Mouse (Mus musculus) liver, adult 2 months (tissue): ENCODE results near the gene Rhoq. TPM values are rescaled to one million over a fixed set of nuclear protein-coding genes. Genes with fewer than 3 reads are reported as not detected.
A peak's percentile ranks its signal among the peaks of the same experiment; 100 is the strongest.

ENCODE experiments used
- DNase-seq: peaks from one replicate; pipeline ENCODE4 v3.0.0-alpha.2; 2011; ENCODE audit warnings: low read depth, low spot score; ENCODE audit errors: extremely low read depth
- H3K27ac ChIP-seq: fragments of 200-500 bp; replicated peaks from 2 replicates; pipeline ENCODE4 v1.5.1; 2012; ENCODE audit warnings: low read depth, mild to moderate bottlenecking, control low read depth, inconsistent platforms, low read length; ENCODE audit not compliant: insufficient read depth
- H3K27me3 ChIP-seq: fragments of 200-500 bp; 2 replicates; pipeline ENCODE4 v1.6.1; 2012; ENCODE audit warnings: mild to moderate bottlenecking, moderate library complexity, low read length, inconsistent platforms; ENCODE audit not compliant: control insufficient read depth, insufficient read depth
- H3K36me3 ChIP-seq: fragments of 200-500 bp; 2 replicates; pipeline ENCODE4 v1.6.1; 2012; ENCODE audit warnings: low read length, inconsistent platforms; ENCODE audit not compliant: control insufficient read depth, insufficient read depth
- H3K4me1 ChIP-seq: fragments of 200-500 bp; 2 replicates; pipeline ENCODE4 v1.6.1; 2011; ENCODE audit warnings: low read length; ENCODE audit not compliant: control insufficient read depth, insufficient read depth
- H3K4me3 ChIP-seq: fragments of 200-500 bp; 2 replicates; pipeline ENCODE4 v1.5.1; 2011; ENCODE audit warnings: low read depth, mild to moderate bottlenecking, control low read depth, low read length, moderate library complexity; ENCODE audit not compliant: insufficient read depth
- H3K79me2 ChIP-seq: fragments of 200-500 bp; 2 replicates; pipeline ENCODE4 v1.6.1; 2012; ENCODE audit warnings: inconsistent platforms, mild to moderate bottlenecking, low read length, moderate library complexity; ENCODE audit not compliant: control insufficient read depth, insufficient read depth
- H3K9ac ChIP-seq: fragments of 200-500 bp; 2 replicates; pipeline ENCODE4 v1.6.1; 2012; ENCODE audit warnings: low read depth, mild to moderate bottlenecking, control low read depth, inconsistent platforms, low read length
- CTCF ChIP-seq: fragments of 200-500 bp; IDR thresholded peaks from 2 replicates; pipeline ENCODE4 v1.5.1; 2011; ENCODE audit warnings: low read depth, low read length, control low read depth
- POLR2A ChIP-seq: fragments of 200-500 bp; IDR thresholded peaks from 2 replicates; pipeline ENCODE4 v1.6.1; 2011; ENCODE audit warnings: low read length, control low read depth; ENCODE audit not compliant: insufficient read depth; ENCODE audit errors: extremely low read depth
- WGBS: fragments of 180-500 bp; shearing (Covaris S2); methylation state at CpG from one replicate; pipeline ENCODE4 v1.1.7; 2018; 5-methylcytosine and 5-hydroxymethylcytosine counted together
- polyA plus RNA-seq: library from polyadenylated mRNA; depleted of rRNA; stranded (reverse); fragments of >200 nt; gene quantifications from 2 replicates; pipeline ENCODE4 v1.2.3, GENCODE M21; 2012
- total RNA-seq: library from RNA; depleted of rRNA; stranded (reverse); fragments of >200 nt; gene quantifications from 2 replicates; pipeline ENCODE4 v1.2.3, GENCODE M21; 2014

Rhoq gene
- total and polyA plus RNA-seq, 2 experiments = 3.2 to 5.2 TPM

DNA sequence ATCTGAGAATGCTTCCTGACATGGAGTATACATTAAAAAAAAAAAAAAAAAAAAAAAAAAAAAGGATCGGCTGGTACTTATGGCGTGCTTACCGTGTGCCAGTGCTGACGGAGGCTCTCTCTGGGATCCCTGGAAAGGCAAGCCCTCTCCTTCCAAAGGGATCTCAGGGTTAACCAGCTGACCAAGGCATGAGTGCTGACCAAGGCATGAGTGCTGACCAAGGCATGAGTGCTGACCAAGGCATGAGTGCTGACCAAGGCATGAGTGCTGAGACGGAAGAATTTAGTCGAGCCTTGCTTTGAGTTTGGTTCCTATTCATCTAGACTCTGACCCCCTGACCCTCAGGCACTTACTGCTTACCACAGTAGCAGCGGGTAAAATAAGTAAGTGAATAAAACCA lies 24.2 kb upstream of the Rhoq start:
- Histone ChIP-seq H3K27ac (no peak overlapping the region), H3K36me3 (no peaks in the 10 kb centered on the region), H3K4me3 (no peak overlapping the region), H3K4me1 (peaks cover 2% of the 10 kb centered on the region; the same call in 1 of the 2 replicates), H3K9ac (no peak overlapping the region), H3K27me3 (no peaks in the 10 kb centered on the region), H3K79me2 (no peaks in the 10 kb centered on the region)
- 74% methylated on average over 7 of the region's 7 CpGs for WGBS
- DNase-seq = no peak
- TF ChIP-seq POLR2A = no peak
- TF ChIP-seq CTCF = no peak

DNA sequence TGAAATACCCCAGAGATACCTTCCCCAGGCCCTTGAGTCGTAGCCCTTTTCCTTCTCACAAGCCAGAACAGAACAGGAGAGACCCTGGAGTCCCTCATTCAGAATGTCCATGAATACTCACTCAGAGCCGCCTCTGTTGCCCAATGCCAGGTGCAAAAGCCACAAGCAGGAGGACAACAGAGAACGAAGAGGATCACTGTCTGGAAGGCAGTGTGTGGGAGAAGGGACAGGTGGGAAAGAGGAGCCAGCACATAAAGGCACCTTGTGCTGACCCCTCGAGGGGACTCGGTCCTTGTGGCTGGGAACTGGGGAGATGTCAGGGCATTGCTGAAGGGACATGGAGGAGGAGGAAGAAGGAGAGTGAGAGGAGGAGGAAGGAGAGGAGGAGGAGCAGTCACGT lies 20.8 kb upstream of the Rhoq start:
- Histone ChIP-seq H3K27me3 (no peaks in the 10 kb centered on the region), H3K27ac (no peak overlapping the region), H3K4me1 (peaks cover 2% of the 10 kb centered on the region; the same call in 1 of the 2 replicates), H3K36me3 (no peaks in the 10 kb centered on the region), H3K9ac (no peak overlapping the region), H3K79me2 (no peaks in the 10 kb centered on the region), H3K4me3 (no peak overlapping the region)
- WGBS = 63% methylated on average over 6 of the region's 6 CpGs
- TF ChIP-seq CTCF (no peak), POLR2A (no peak)
- no peak for DNase-seq

DNA sequence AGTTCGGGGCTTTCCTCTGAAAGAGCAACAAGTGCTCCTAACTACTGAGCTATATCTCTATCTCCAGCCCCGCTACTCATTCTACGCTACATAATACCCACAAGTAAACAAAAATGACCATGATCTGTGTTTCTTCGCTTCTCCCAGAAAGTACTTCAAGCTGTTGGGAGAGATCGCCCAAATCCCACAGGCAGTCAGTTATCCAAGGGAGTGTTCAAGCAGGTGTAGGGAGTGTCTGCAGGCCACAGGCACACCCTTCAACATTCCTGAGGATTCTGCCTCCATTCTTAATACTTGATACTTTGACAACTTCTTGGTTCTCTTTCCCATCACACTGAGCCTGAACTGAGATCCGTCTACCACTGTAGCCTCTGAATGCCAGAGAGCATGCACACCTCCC lies 19.7 kb upstream of the Rhoq start:
- no peak overlapping the region for H3K4me3 ChIP-seq
- no peak for DNase-seq
- TF ChIP-seq CTCF (no peak), POLR2A (no peak)

GRCm38 (mm10) chr17:86946078-86946477 lies 16.8 kb upstream of the Rhoq start:
- H3K4me3 ChIP-seq = no peak overlapping the region
- no peak overlapping the region for H3K9ac ChIP-seq
- WGBS = 52% methylated on average over 3 of the region's 4 CpGs
- H3K36me3 ChIP-seq = no peaks in the 10 kb centered on the region
- TF ChIP-seq POLR2A (no peak), CTCF (no peak)
- peak; percentile 45 for DNase-seq
- no peaks in the 10 kb centered on the region for H3K4me1 ChIP-seq
- no peaks in the 10 kb centered on the region for H3K27me3 ChIP-seq
- no peaks in the 10 kb centered on the region for H3K79me2 ChIP-seq
- H3K27ac ChIP-seq = no peak overlapping the region

More for the DNA sequence above, 19.7 kb upstream of the Rhoq start:
- H3K9ac ChIP-seq = no peak overlapping the region
- no peaks in the 10 kb centered on the region for H3K4me1 ChIP-seq
- H3K79me2 ChIP-seq = no peaks in the 10 kb centered on the region
- no peaks in the 10 kb centered on the region for H3K36me3 ChIP-seq
- no peak overlapping the region for H3K27ac ChIP-seq
- WGBS = 89% methylated on average over 6 of the region's 6 CpGs
- no peaks in the 10 kb centered on the region for H3K27me3 ChIP-seq

DNA sequence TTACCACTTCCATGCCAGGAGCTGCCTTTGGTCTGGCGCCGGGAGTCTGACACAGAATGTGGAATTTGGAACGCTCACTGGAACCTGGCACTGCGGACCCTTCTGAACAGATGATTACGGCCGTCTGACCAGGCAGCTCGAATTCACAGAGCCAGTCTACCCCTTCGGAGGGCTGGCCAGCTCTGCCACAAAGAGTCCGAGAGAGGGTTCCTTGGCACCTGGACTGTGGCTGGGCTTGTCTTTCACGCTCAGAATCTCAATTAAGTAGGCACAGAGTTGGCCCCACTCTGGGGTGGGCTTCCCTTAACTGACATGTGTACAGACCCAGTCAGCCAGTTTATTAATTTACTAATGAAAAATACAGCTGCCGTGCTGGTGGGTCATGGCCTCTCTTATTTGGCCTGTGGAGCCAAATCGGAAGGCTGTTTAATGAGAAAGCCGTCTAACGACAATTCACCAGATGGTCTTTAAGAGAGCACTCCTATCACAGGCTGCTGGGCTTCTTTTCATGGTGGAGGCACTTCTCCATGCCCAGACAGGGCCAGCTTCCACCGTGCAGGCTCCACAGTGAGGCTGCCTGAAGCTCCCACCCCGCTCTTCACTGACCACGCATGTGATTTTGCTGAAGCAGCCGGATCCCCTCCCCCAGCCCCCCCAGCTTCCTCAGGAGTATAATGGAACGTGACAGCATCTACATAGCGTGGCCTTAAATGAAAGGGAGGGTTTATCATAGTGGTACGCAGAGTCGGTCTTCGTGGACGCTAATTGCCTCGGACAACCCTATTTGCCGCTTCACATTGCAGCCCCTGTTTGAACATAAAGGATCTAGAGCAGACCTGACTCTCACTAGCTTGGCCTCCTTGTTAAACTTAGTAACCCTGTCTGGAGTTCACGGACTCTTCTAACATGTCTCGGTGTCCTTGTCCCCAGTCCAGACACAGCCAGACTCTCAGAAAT lies 14.8 kb upstream of the Rhoq start, which contains the start of gene Atp6v1e2:
TSS of gene Atp6v1e2 (minus strand) at position 58 of the 957 bp plus-strand sequence.
- Histone ChIP-seq H3K4me3 (no peak within 1 kb of the TSS), H3K9ac (no peak within 1 kb of the TSS), H3K36me3 (no peaks in the 10 kb centered on the region), H3K4me1 (no peaks in the 10 kb centered on the region), H3K27ac (no peak within 1 kb of the TSS), H3K79me2 (no peaks in the 10 kb centered on the region), H3K27me3 (no peaks in the 10 kb centered on the region)
- no peak for TF ChIP-seq CTCF
- TF ChIP-seq POLR2A = no peak
- no peak for DNase-seq
- 88% methylated on average over 28 of the region's 28 CpGs for WGBS

GRCm38 (mm10) chr17:86948801-86949200 lies 14.1 kb upstream of the Rhoq start:
- no peaks in the 10 kb centered on the region for H3K4me1 ChIP-seq
- no peaks in the 10 kb centered on the region for H3K79me2 ChIP-seq
- H3K36me3 ChIP-seq = no peaks in the 10 kb centered on the region
- no peak overlapping the region for H3K9ac ChIP-seq
- H3K27me3 ChIP-seq = no peaks in the 10 kb centered on the region
- H3K4me3 ChIP-seq = no peak overlapping the region
- WGBS = 84% methylated on average over 6 of the region's 6 CpGs
- no peak for DNase-seq
- no peak for TF ChIP-seq POLR2A
- TF ChIP-seq CTCF = no peak
- H3K27ac ChIP-seq = no peak overlapping the region
